Mouse (Mus musculus): ENCODE data around the gene Golga5.

- no peak for TF ChIP-seq CTCF (conservative IDR thresholded peaks at IDR 0.05; ENCODE audit: low read length)
- no peak for TF ChIP-seq NANOG (IDR thresholded peaks at IDR 0.05; ENCODE audit: borderline replicate concordance, low read length)
- no peak for TF ChIP-seq POU5F1 (IDR thresholded peaks at IDR 0.05; ENCODE audit: borderline replicate concordance, low read length)
Measured at GRCm38 (mm10) chr12:102422065-102422464, 46.9 kb upstream of the Golga5 start.
